Mouse (Mus musculus) T-cell, adult 66 days (primary cell): Measurements from ENCODE around the gene Olfr721-ps1. TPM values are rescaled to one million over a fixed set of nuclear protein-coding genes. Genes with fewer than 3 reads are reported as not detected.

Source experiments
- total RNA-seq, 2 experiments: library from RNA; stranded (reverse); gene quantifications; 3 replicates in 1 of 2; 4 replicates in 1 of 2; pipeline ENCODE4 v1.2.4; 2023

Olfr721-ps1 gene
- not detected for total RNA-seq

GRCm38 (mm10) chr14:14400998-14401397, at the start of gene Olfr721-ps1:
Olfr721-ps1 (plus strand) TSS chr14:14401298.

Other genes starting within 250 kb of the Olfr721-ps1 start
- gene Olfr720, start 214.5 kb upstream of the Olfr721-ps1 start, total RNA-seq = not detected
- gene Olfr31, start 78.5 kb upstream of the Olfr721-ps1 start, total RNA-seq = not detected
- gene Il3ra, start 55.0 kb upstream of the Olfr721-ps1 start, total RNA-seq = 10 to 100 TPM; 10.6 to 15.8 TPM